Mouse (Mus musculus): Measurements from ENCODE around the gene Gstp1. TPM values are rescaled to one million over a fixed set of nuclear protein-coding genes. Genes with fewer than 3 reads are reported as not detected.

Gene Gstp1
- polyA plus RNA-seq, 1 experiment from 2014 or later = 573 TPM

DNA sequence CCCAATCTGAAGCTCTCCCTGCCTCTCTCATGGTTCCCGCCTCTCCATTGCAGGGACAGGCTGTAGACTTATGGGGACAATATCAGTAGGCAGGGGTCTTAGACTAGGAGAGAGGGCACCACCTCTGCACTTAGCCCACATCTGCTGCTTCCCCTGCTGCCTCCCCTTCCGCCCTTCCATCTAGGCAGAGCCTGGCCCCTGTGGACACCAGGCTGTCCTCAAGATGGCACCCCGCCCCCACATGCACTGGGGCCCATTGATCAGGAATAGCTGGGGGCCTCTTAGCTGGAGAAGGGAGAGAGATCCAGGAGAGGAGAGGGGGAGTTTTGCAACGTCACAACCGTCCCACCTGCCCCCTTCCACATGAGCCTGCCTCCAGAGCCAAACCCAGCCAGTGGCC lies 45.4 kb downstream of the Gstp1 start, which contains the start of gene Tbx10:
TSS of gene Tbx10 (plus strand) at position 337 of the 400 bp plus-strand sequence.
- ATAC-seq (ENCODE audit: low FRiP score, low read depth) = no peak
- H3K9me3 ChIP-seq = no peaks in the 10 kb centered on the region
- no peak within 1 kb of the TSS for H3K27ac ChIP-seq (replicated peaks)
- 63% methylated on average over 5 of the region's 5 CpGs for whole genome bisulfite sequencing
- no peak within 1 kb of the TSS for H3K4me3 ChIP-seq
- H3K27me3 ChIP-seq = no peaks in the 10 kb centered on the region
- H3K36me3 ChIP-seq = no peaks in the 10 kb centered on the region
- no peak within 1 kb of the TSS for H3K9ac ChIP-seq
- no peak within 1 kb of the TSS for H3K4me2 ChIP-seq
- no peaks in the 10 kb centered on the region for H3K4me1 ChIP-seq (replicated peaks)

DNA sequence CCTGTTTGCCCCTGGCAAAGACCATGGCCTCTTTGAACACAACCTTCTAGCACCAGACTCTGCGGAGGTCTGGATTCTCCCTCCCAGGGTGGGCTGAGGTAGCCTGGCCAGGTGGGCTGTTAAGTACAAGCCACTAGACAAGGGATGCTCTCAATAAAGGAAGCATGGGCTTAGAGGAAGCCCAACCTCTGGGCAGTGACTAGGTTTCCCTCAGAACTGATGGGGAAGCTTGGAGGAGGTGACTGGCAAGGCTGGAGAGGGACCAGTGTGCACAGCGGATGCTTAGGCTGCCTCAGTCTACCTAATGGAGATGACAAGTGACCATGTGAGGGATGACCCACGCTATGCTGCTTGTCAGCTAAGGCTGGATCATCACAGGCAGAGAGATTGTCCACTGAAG lies 45.8 kb downstream of the Gstp1 start:
- no peak for ATAC-seq (ENCODE audit: low FRiP score, low read depth)
- no peaks in the 10 kb centered on the region for H3K36me3 ChIP-seq
- H3K9ac ChIP-seq = no peak overlapping the region
- WGBS = 80% methylated on average over 3 of the region's 3 CpGs
- no peaks in the 10 kb centered on the region for H3K9me3 ChIP-seq
- no peaks in the 10 kb centered on the region for H3K4me1 ChIP-seq (replicated peaks)
- H3K27me3 ChIP-seq = no peaks in the 10 kb centered on the region
- no peak overlapping the region for H3K4me3 ChIP-seq
- no peak overlapping the region for H3K27ac ChIP-seq (replicated peaks)
- H3K4me2 ChIP-seq = no peak overlapping the region

DNA sequence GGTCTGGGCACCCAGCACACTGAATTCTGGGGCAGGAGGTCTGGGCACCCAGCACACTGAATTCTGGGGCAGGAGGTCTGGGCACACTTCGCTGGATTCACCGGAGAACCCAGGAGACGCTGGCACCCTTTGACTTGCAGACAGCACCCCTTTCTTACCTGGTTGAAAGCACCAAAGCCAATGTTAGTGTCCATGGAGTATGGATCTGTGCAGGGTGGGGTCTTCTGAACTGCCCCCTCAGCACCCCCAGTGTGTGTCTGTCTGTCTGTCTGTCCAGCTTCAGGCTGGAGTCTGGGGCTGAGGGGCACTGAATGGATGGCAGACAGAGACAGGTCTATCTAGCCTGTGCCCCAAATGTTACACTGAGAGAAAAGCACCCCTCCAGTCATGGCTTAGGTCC lies 46.2 kb downstream of the Gstp1 start:
- no peak overlapping the region for H3K4me3 ChIP-seq
- WGBS = 92% methylated on average over 3 of the region's 3 CpGs
- H3K27ac ChIP-seq (replicated peaks) = no peak overlapping the region
- H3K36me3 ChIP-seq = no peaks in the 10 kb centered on the region
- H3K4me1 ChIP-seq (replicated peaks) = no peaks in the 10 kb centered on the region
- H3K4me2 ChIP-seq = no peak overlapping the region
- no peak overlapping the region for H3K9ac ChIP-seq
- ATAC-seq (ENCODE audit: low FRiP score, low read depth) = no peak
- no peaks in the 10 kb centered on the region for H3K9me3 ChIP-seq
- no peaks in the 10 kb centered on the region for H3K27me3 ChIP-seq

DNA sequence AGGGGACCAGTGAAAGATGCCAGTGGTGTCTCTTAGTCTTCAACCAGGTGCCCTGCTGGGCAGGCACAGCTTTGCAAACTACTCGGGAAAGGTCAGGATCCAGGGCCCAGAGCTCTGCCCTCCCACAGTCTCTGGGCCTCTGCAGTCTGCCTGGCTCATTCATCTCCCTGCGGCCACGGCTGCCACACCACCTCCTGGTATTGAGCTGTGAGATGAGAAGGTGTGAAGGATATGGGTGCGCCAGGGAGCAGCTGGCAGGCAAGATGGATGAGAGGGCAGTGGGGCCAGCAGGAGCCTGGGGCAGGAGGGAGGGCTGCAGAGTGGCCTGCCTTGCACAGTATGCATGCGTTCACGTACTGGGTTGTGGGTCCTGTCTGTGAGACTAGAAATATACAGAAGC lies 47.0 kb downstream of the Gstp1 start:
- Histone ChIP-seq H3K4me1 (replicated peaks) (no peaks in the 10 kb centered on the region), H3K4me3 (no peak overlapping the region), H3K9ac (no peak overlapping the region), H3K36me3 (no peaks in the 10 kb centered on the region), H3K9me3 (no peaks in the 10 kb centered on the region), H3K27me3 (no peaks in the 10 kb centered on the region), H3K27ac (replicated peaks) (no peak overlapping the region), H3K4me2 (no peak overlapping the region)
- 43% methylated on average over 6 of the region's 6 CpGs for WGBS
- ATAC-seq (ENCODE audit: low FRiP score, low read depth) = no peak

DNA sequence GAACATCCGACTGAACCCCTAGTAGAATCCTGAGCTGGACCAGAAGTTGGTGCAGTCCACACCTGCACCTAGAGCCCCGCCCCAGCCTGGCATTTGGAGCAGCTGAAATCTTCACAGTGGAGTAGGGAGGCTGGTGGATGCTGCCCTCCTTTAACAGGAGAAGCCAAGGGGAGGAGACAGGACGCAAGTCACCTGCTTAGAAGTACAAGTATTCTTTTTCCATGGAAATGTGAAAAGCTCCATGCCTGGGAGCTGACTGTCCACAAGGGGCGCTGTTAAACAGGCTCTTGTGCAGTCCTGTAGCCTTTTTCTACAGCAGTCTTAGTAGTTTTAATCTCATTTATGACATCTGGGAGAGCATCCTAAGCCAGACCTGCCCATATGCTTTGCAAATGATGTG lies 49.0 kb downstream of the Gstp1 start:
- H3K4me1 ChIP-seq (replicated peaks) = peaks cover 5% of the 10 kb centered on the region; the same call in 1 of the 2 replicates
- H3K9ac ChIP-seq = no peak overlapping the region
- H3K27ac ChIP-seq (replicated peaks) = no peak overlapping the region
- H3K4me2 ChIP-seq = no peak overlapping the region
- no peaks in the 10 kb centered on the region for H3K36me3 ChIP-seq
- no peak for ATAC-seq (ENCODE audit: low FRiP score, low read depth)
- no peaks in the 10 kb centered on the region for H3K9me3 ChIP-seq
- H3K27me3 ChIP-seq = no peaks in the 10 kb centered on the region
- H3K4me3 ChIP-seq = no peak overlapping the region
- WGBS = 84% methylated on average over 4 of the region's 4 CpGs

DNA sequence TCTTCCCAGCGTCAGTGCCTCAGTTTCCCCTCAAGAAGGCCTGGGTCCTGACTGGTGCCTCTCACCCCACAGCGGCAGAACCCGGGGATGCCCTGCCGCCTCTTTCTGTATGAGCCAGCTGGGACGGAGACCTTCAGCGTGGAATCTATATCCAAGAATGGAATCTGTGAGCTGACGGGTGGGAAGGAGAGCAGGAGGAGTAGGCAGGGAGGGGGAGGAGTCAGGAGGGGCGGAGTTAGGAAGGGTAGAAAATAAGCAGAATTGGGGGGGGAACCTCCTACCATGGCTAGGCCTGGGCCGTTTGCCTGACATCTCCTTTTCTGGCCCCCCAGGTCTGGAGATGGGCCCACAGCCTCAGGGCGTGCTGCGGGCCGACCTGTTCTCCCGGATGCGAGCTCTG lies 49.7 kb downstream of the Gstp1 start:
- ATAC-seq (ENCODE audit: low FRiP score, low read depth) = no peak
- no peak overlapping the region for H3K27ac ChIP-seq (replicated peaks)
- no peak overlapping the region for H3K4me3 ChIP-seq
- WGBS = 90% methylated on average over 14 of the region's 14 CpGs
- H3K27me3 ChIP-seq = no peaks in the 10 kb centered on the region
- no peaks in the 10 kb centered on the region for H3K9me3 ChIP-seq
- no peak overlapping the region for H3K9ac ChIP-seq
- H3K36me3 ChIP-seq = no peaks in the 10 kb centered on the region
- H3K4me2 ChIP-seq = no peak overlapping the region
- H3K4me1 ChIP-seq (replicated peaks) = peaks cover 5% of the 10 kb centered on the region; the same call in 1 of the 2 replicates

DNA sequence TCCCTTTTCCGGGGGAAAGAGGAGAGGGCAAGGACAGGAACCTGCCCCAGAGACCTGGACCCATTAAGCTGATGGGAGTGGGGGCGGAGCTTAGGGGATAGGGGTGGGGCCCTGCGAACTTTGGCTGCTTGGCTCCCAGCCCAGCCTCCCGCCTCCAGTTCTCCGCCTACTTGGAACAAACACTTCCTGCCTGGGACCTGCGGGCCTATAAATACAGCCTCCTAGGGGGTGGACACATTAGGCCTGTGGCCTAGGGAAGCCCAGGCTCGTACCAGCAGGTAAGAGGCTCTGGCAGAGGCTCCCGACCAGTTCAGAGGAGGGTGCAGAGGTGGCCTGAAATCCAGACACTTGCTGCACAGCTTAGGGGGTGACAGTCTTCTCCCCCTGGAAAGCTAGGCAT lies 51.5 kb downstream of the Gstp1 start, which contains the start of gene Acy3:
TSS of gene Acy3 (plus strand) at position 237 of the 400 bp plus-strand sequence.
- Histone ChIP-seq H3K36me3 (no peaks in the 10 kb centered on the region), H3K27me3 (no peaks in the 10 kb centered on the region), H3K4me2 (no peak within 1 kb of the TSS), H3K4me3 (no peak within 1 kb of the TSS), H3K9me3 (no peaks in the 10 kb centered on the region), H3K9ac (no peak within 1 kb of the TSS), H3K27ac (replicated peaks) (no peak within 1 kb of the TSS), H3K4me1 (replicated peaks) (peaks cover 5% of the 10 kb centered on the region; the same call in 1 of the 2 replicates)
- WGBS = 16% methylated on average over 8 of the region's 8 CpGs
- ATAC-seq (ENCODE audit: low FRiP score, low read depth) = peak; percentile 23; the same call in 1 of the 2 replicates

Other genes with a start within 250 kb of the Gstp1 start
- 64.6 and 66.6 TPM in 2 replicates for gene Chka, start 186.2 kb downstream of the Gstp1 start, polyA plus RNA-seq (2015; fragmentation: Nextera tagmentation; extraction: Ambion mirVana)
- 16.4 and 16.8 TPM in 2 replicates for gene Tcirg1, start 130.9 kb downstream of the Gstp1 start, polyA plus RNA-seq (2015; fragmentation: Nextera tagmentation; extraction: Ambion mirVana)
- gene Ndufs8, start 125.2 kb downstream of the Gstp1 start, polyA plus RNA-seq (2015; fragmentation: Nextera tagmentation; extraction: Ambion mirVana) = 280 and 290 TPM in 2 replicates
- 2.7 and 3.0 TPM in 2 replicates for gene Aldh3b1, start 108.2 kb downstream of the Gstp1 start, polyA plus RNA-seq (2015; fragmentation: Nextera tagmentation; extraction: Ambion mirVana)
- gene Unc93b1, start 102.8 kb downstream of the Gstp1 start, polyA plus RNA-seq (2015; fragmentation: Nextera tagmentation; extraction: Ambion mirVana) = 11.9 and 14.0 TPM in 2 replicates
- gene Aldh3b3, start 79.3 kb downstream of the Gstp1 start, polyA plus RNA-seq (2015; fragmentation: Nextera tagmentation; extraction: Ambion mirVana) = not detected in 2 replicates
- 0.18 and 0.27 TPM in 2 replicates for gene Aldh3b2, start 65.7 kb downstream of the Gstp1 start, polyA plus RNA-seq (2015; fragmentation: Nextera tagmentation; extraction: Ambion mirVana)
- gene Acy3, start 51.4 kb downstream of the Gstp1 start, polyA plus RNA-seq (2015; fragmentation: Nextera tagmentation; extraction: Ambion mirVana) = 2.5 and 3.0 TPM in 2 replicates
- gene Tbx10, start 45.2 kb downstream of the Gstp1 start, polyA plus RNA-seq (2015; fragmentation: Nextera tagmentation; extraction: Ambion mirVana) = 0.31 and 0.40 TPM in 2 replicates
- 25.8 and 26.5 TPM in 2 replicates for gene Nudt8, start 37.4 kb downstream of the Gstp1 start, polyA plus RNA-seq (2015; fragmentation: Nextera tagmentation; extraction: Ambion mirVana)
- 5.1 and 5.5 TPM in 2 replicates for gene Gm49405, start 37.4 kb downstream of the Gstp1 start, polyA plus RNA-seq (2015; fragmentation: Nextera tagmentation; extraction: Ambion mirVana)
- 5.9 and 6.4 TPM in 2 replicates for gene Doc2g, start 34.7 kb downstream of the Gstp1 start, polyA plus RNA-seq (2015; fragmentation: Nextera tagmentation; extraction: Ambion mirVana)
- 244 and 247 TPM in 2 replicates for gene Ndufv1, start 25.2 kb downstream of the Gstp1 start, polyA plus RNA-seq (2015; fragmentation: Nextera tagmentation; extraction: Ambion mirVana)
- gene Gstp2, start 8.0 kb upstream of the Gstp1 start, polyA plus RNA-seq (2015; fragmentation: Nextera tagmentation; extraction: Ambion mirVana) = 0.60 and 2.2 TPM in 2 replicates
- not detected in 2 replicates for gene Gstp3, start 21.6 kb upstream of the Gstp1 start, polyA plus RNA-seq (2015; fragmentation: Nextera tagmentation; extraction: Ambion mirVana)
- gene Cabp2, start 43.6 kb upstream of the Gstp1 start, polyA plus RNA-seq (2015; fragmentation: Nextera tagmentation; extraction: Ambion mirVana) = not detected in 2 replicates
- 82.5 and 92.5 TPM in 2 replicates for gene Cdk2ap2, start 59.2 kb upstream of the Gstp1 start, polyA plus RNA-seq (2015; fragmentation: Nextera tagmentation; extraction: Ambion mirVana)
- 74.3 and 81.1 TPM in 2 replicates for gene Pitpnm1, start 62.0 kb upstream of the Gstp1 start, polyA plus RNA-seq (2015; fragmentation: Nextera tagmentation; extraction: Ambion mirVana)
- 102 and 104 TPM in 2 replicates for gene Aip, start 87.9 kb upstream of the Gstp1 start, polyA plus RNA-seq (2015; fragmentation: Nextera tagmentation; extraction: Ambion mirVana)
- 0.04 and 0.05 TPM in 2 replicates for gene Gpr152, start 101.8 kb upstream of the Gstp1 start, polyA plus RNA-seq (2015; fragmentation: Nextera tagmentation; extraction: Ambion mirVana)
- 0.21 and 0.26 TPM in 2 replicates for gene Cabp4, start 106.0 kb upstream of the Gstp1 start, polyA plus RNA-seq (2015; fragmentation: Nextera tagmentation; extraction: Ambion mirVana)
- gene Coro1b, start 110.6 kb upstream of the Gstp1 start, polyA plus RNA-seq (2015; fragmentation: Nextera tagmentation; extraction: Ambion mirVana) = 119 and 121 TPM in 2 replicates
- gene Ptprcap, start 115.6 kb upstream of the Gstp1 start, polyA plus RNA-seq (2015; fragmentation: Nextera tagmentation; extraction: Ambion mirVana) = 0.26 and 0.83 TPM in 2 replicates
- 47.8 and 56.7 TPM in 2 replicates for gene Rps6kb2, start 125.4 kb upstream of the Gstp1 start, polyA plus RNA-seq (2015; fragmentation: Nextera tagmentation; extraction: Ambion mirVana)
- 5.6 and 6.1 TPM in 2 replicates for gene Carns1, start 137.5 kb upstream of the Gstp1 start, polyA plus RNA-seq (2015; fragmentation: Nextera tagmentation; extraction: Ambion mirVana)
- 0.98 and 1.5 TPM in 2 replicates for gene Tbc1d10c, start 153.3 kb upstream of the Gstp1 start, polyA plus RNA-seq (2015; fragmentation: Nextera tagmentation; extraction: Ambion mirVana)
- gene Ppp1ca, start 154.1 kb upstream of the Gstp1 start, polyA plus RNA-seq (2015; fragmentation: Nextera tagmentation; extraction: Ambion mirVana) = 582 and 587 TPM in 2 replicates
- 25.5 and 27.5 TPM in 2 replicates for gene Rad9a, start 163.7 kb upstream of the Gstp1 start, polyA plus RNA-seq (2015; fragmentation: Nextera tagmentation; extraction: Ambion mirVana)
- gene Clcf1, start 176.3 kb upstream of the Gstp1 start, polyA plus RNA-seq (2015; fragmentation: Nextera tagmentation; extraction: Ambion mirVana) = 0.69 and 0.75 TPM in 2 replicates
- gene AC109138.7, start 176.4 kb upstream of the Gstp1 start, polyA plus RNA-seq (2015; fragmentation: Nextera tagmentation; extraction: Ambion mirVana) = not detected in 2 replicates
- gene Pold4, start 193.9 kb upstream of the Gstp1 start, polyA plus RNA-seq (2015; fragmentation: Nextera tagmentation; extraction: Ambion mirVana) = 19.2 and 20.9 TPM in 2 replicates
- gene Ssh3, start 231.2 kb upstream of the Gstp1 start, polyA plus RNA-seq (2015; fragmentation: Nextera tagmentation; extraction: Ambion mirVana) = 15.9 and 18.5 TPM in 2 replicates
- gene Ankrd13d, start 245.2 kb upstream of the Gstp1 start, polyA plus RNA-seq (2015; fragmentation: Nextera tagmentation; extraction: Ambion mirVana) = 58.3 and 63.4 TPM in 2 replicates

Measured in hindbrain, embryonic 15.5 days (tissue).